ENCODE assay signal across 10 mouse cellular contexts in genomic region chr17:6745503-6745902, GRCm38 (mm10). TPM values are rescaled to one million over a fixed set of nuclear protein-coding genes. Genes with fewer than 3 reads are reported as not detected.
DNase-seq lines count a peak whose midpoint lies in the region; ATAC-seq and TF ChIP-seq lines count a peak whose summit lies in the region.
"Had no signal": no experiment of that assay in that cellular context is flagged by ENCODE, and none has a peak within 500 bp of the region (broad histone marks: within the 10 kb centered on the region; RNA-seq: fewer than 3 reads in every experiment).

No protein-coding gene starts in this region.

- no peaks in the 10 kb centered on the region for H3K9me3 ChIP-seq in forebrain, embryonic 10.5 days
- no peaks in the 10 kb centered on the region for H3K9me3 ChIP-seq in hindbrain, embryonic 11.5 days (ENCODE audit: control insufficient read depth, low read length)
- H3K9me3 ChIP-seq in midbrain, postnatal 0 days (ENCODE audit: low read length), result no peaks in the 10 kb centered on the region
- H3K9me3 ChIP-seq: G1E had no signal

- H3K27me3 ChIP-seq in forebrain, embryonic 10.5 days (ENCODE audit: poor library complexity, severe bottlenecking), result no peaks in the 10 kb centered on the region
- H3K27me3 ChIP-seq in hindbrain, embryonic 11.5 days (ENCODE audit: control insufficient read depth, insufficient read depth, low read length), result no peaks in the 10 kb centered on the region
- no peaks in the 10 kb centered on the region for H3K27me3 ChIP-seq in midbrain, postnatal 0 days (ENCODE audit: insufficient read depth, low read length)

- TF ChIP-seq CTCF in layer of hippocampus, adult 2 months (conservative IDR thresholded peaks at IDR 0.05), result no peak
- no peak for TF ChIP-seq CTCF in midbrain, postnatal 0 days (IDR thresholded peaks at IDR 0.05)

- peaks cover 95% of the 10 kb centered on the region for H3K36me3 ChIP-seq in forebrain, embryonic 10.5 days (replicated peaks)
- H3K36me3 ChIP-seq in hindbrain, embryonic 11.5 days (ENCODE audit: control insufficient read depth, insufficient read depth, low read length), result peaks cover 2% of the 10 kb centered on the region; the same call in 1 of the 2 replicates
- no peaks in the 10 kb centered on the region for H3K36me3 ChIP-seq in midbrain, postnatal 0 days (ENCODE audit: insufficient read depth, low read length)

- no peak overlapping the region for H3K4me2 ChIP-seq in hindbrain, embryonic 11.5 days (replicated peaks; ENCODE audit: low read depth, low read length)
- no peak overlapping the region for H3K4me2 ChIP-seq in midbrain, postnatal 0 days (ENCODE audit: low read depth, low read length, poor library complexity, severe bottlenecking)

- H3K4me3 ChIP-seq in layer of hippocampus, adult 2 months, result no peak overlapping the region
- no peak overlapping the region for H3K4me3 ChIP-seq in forebrain, embryonic 10.5 days
- H3K4me3 ChIP-seq in hindbrain, embryonic 11.5 days (ENCODE audit: low read depth, low read length), result no peak overlapping the region
- H3K4me3 ChIP-seq in midbrain, postnatal 0 days (ENCODE audit: low read depth, low read length), result no peak overlapping the region

- WGBS in forebrain, embryonic 10.5 days, result 85% methylated on average over 5 of the region's 5 CpGs
- WGBS in hindbrain, embryonic 11.5 days, result 71% methylated on average over 5 of the region's 5 CpGs
- WGBS in midbrain, postnatal 0 days, result 12% methylated on average over 5 of the region's 5 CpGs

- H3K4me1 ChIP-seq in forebrain, embryonic 10.5 days, result peaks cover 85% of the 10 kb centered on the region
- H3K4me1 ChIP-seq in hindbrain, embryonic 11.5 days (replicated peaks; ENCODE audit: control insufficient read depth, insufficient read depth, low read length), result peaks cover 19% of the 10 kb centered on the region
- peaks cover 10% of the 10 kb centered on the region; the same call in 1 of the 2 replicates for H3K4me1 ChIP-seq in midbrain, postnatal 0 days (ENCODE audit: insufficient read depth, low read length)

- peak overlapping the region; percentile 18; the same call in 1 of the 2 replicates for H3K27ac ChIP-seq in layer of hippocampus, adult 2 months
- peak overlapping the region; percentile 72 for H3K27ac ChIP-seq in forebrain, embryonic 10.5 days
- peak overlapping the region; percentile 56; the same call in 1 of the 2 replicates for H3K27ac ChIP-seq in hindbrain, embryonic 11.5 days (ENCODE audit: low read depth, low read length)
- peak overlapping the region; percentile 69 for H3K27ac ChIP-seq in midbrain, postnatal 0 days (ENCODE audit: low read depth, low read length)

- no peak for DNase-seq in layer of hippocampus, adult 2 months (ENCODE audit: low spot score in 2 of 2)
- DNase-seq in layer of hippocampus, postnatal 25 days (ENCODE audit: extremely low spot score in 1 of 2, low spot score in 1 of 2), result no peak
- no peak for DNase-seq in forebrain, embryonic 10.5 days (ENCODE audit: extremely low spot score, low spot score)
- no peak for DNase-seq in hindbrain, embryonic 11.5 days (ENCODE audit: low spot score)
- DNase-seq in midbrain, postnatal 0 days (ENCODE audit: low spot score), result peak; percentile 58
- no peak for DNase-seq in gastrocnemius, postnatal 4 days (ENCODE audit: low spot score in 2 of 2)
- DNase-seq in layer of hippocampus, adult 8-10 months (ENCODE audit: low spot score in 2 of 2), result no peak
- DNase-seq: adrenal gland, postnatal 10 days; cerebellum, postnatal 36 days had no signal

- no peak overlapping the region for H3K9ac ChIP-seq in hindbrain, embryonic 11.5 days (ENCODE audit: low read depth, low read length)
- H3K9ac ChIP-seq in midbrain, postnatal 0 days (replicated peaks; ENCODE audit: low read length, poor library complexity, severe bottlenecking), result no peak overlapping the region

- no peak for ATAC-seq in hindbrain, embryonic 11.5 days (ENCODE audit: low FRiP score)
- peak; percentile 63 for ATAC-seq in midbrain, postnatal 0 days (ENCODE audit: low FRiP score)

RNA-seq across cellular contexts. Expression of gene Ezr, which starts 37.1 kb away (rescaled TPM):
- total RNA-seq in layer of hippocampus, adult 2 months (2021), result 10 to 100 TPM; 48.0 to 51.1 TPM
- total RNA-seq in layer of hippocampus, postnatal 25 days (2021), result 10 to 100 TPM; 48.4 to 48.7 TPM
- polyA plus RNA-seq in forebrain, embryonic 10.5 days (2016; fragmentation: Nextera tagmentation; extraction: Ambion mirVana), result 103 and 116 TPM in 2 replicates
- polyA plus RNA-seq in hindbrain, embryonic 11.5 days (2014; fragmentation: Nextera tagmentation; extraction: Ambion mirVana), result 73.8 and 91.1 TPM in 2 replicates
- total RNA-seq in midbrain, postnatal 0 days (2014; rRNA removed), result 19.5 and 33.8 TPM in 2 replicates
- 27.3 and 28.5 TPM in 2 replicates for polyA plus RNA-seq in midbrain, postnatal 0 days (2015; fragmentation: Nextera tagmentation; extraction: Ambion mirVana)
- total RNA-seq in gastrocnemius, postnatal 4 days (2021), result 10 to 100 TPM; 14.3 to 18.9 TPM
- total RNA-seq in layer of hippocampus, adult 8-10 months (2022), result 10 to 100 TPM; 37.3 to 59.3 (median 44.4) TPM

Comparison
In these comparisons a context has a peak if more than half of its experiments do, and no peak if none do; other contexts are left out.
1. H3K27ac ChIP-seq: peak in every context shown above with its lines; median percentile 72 in forebrain, embryonic 10.5 days; 69 in midbrain, postnatal 0 days; 56 in hindbrain, embryonic 11.5 days; 18 in layer of hippocampus, adult 2 months.